Mouse (Mus musculus) neural tube, embryonic 14.5 days (tissue): ENCODE measurements around the gene Prpsap1. TPM values are rescaled to one million over a fixed set of nuclear protein-coding genes. Genes with fewer than 3 reads are reported as not detected.
"Not testable (repeated sequence)": the region's sequence is repeated elsewhere in the genome, so short reads cannot be mapped to it uniquely, and the experiment has no call there.

Source experiments
- ATAC-seq: fragments of 200-750 bp; cut with Nextera tagmentation; 2 replicates; pipeline ENCODE4 v1.8.0; 2017; ENCODE audit warnings: low read depth, mild to moderate bottlenecking, moderate TSS enrichment, moderate library complexity
- H3K27ac ChIP-seq: fragments of 300-500 bp; sonication (generic); 2 replicates; pipeline ENCODE4 v1.5.1; 2014; ENCODE audit warnings: low read depth, mild to moderate bottlenecking, control low read depth, low read length, moderate library complexity, mixed read lengths
- H3K27me3 ChIP-seq: fragments of 300-500 bp; sonication (generic); 2 replicates; pipeline ENCODE4 v1.6.1; 2014; ENCODE audit warnings: low read length; ENCODE audit not compliant: control insufficient read depth, insufficient read depth
- H3K36me3 ChIP-seq: fragments of 300-500 bp; sonication (generic); 2 replicates; pipeline ENCODE4 v1.6.1; 2014; ENCODE audit warnings: low read length, mixed read lengths; ENCODE audit not compliant: control insufficient read depth, insufficient read depth
- H3K4me1 ChIP-seq: fragments of 300-500 bp; sonication (generic); 2 replicates; pipeline ENCODE4 v1.6.1; 2014; ENCODE audit warnings: low read length; ENCODE audit not compliant: control insufficient read depth, insufficient read depth
- H3K4me2 ChIP-seq: fragments of 300-500 bp; sonication (generic); 2 replicates; pipeline ENCODE4 v1.6.1; 2014; ENCODE audit warnings: mild to moderate bottlenecking, low read depth, low read length, control low read depth
- H3K4me3 ChIP-seq: fragments of 300-500 bp; sonication (generic); 2 replicates; pipeline ENCODE4 v1.5.1; 2014; ENCODE audit warnings: low read depth, low read length, control low read depth, mixed read lengths
- H3K9ac ChIP-seq: fragments of 300-500 bp; sonication (generic); replicated peaks from 2 replicates; pipeline ENCODE4 v1.6.1; 2014; ENCODE audit warnings: low read depth, mild to moderate bottlenecking, control low read depth, low read length, mixed read lengths
- H3K9me3 ChIP-seq: fragments of 300-500 bp; sonication (generic); 2 replicates; pipeline ENCODE4 v1.6.1; 2016; ENCODE audit warnings: low read length; ENCODE audit not compliant: control insufficient read depth
- WGBS: fragments of 180-500 bp; shearing (Covaris S2); extraction: QIAGEN DNeasy Blood & Tissue Kit; methylation state at CpG from one replicate; pipeline ENCODE4 v1.1.7; 2014; 5-methylcytosine and 5-hydroxymethylcytosine counted together
- polyA plus RNA-seq: library from polyadenylated mRNA; unstranded; fragments of >200 nt; fragmentation: Nextera tagmentation; extraction: Ambion mirVana; gene quantifications from 2 replicates; pipeline ENCODE4 v1.2.1, GENCODE M21; 2014

The Prpsap1 gene
- polyA plus RNA-seq, 1 experiment from 2014 or later: 171 TPM

DNA sequence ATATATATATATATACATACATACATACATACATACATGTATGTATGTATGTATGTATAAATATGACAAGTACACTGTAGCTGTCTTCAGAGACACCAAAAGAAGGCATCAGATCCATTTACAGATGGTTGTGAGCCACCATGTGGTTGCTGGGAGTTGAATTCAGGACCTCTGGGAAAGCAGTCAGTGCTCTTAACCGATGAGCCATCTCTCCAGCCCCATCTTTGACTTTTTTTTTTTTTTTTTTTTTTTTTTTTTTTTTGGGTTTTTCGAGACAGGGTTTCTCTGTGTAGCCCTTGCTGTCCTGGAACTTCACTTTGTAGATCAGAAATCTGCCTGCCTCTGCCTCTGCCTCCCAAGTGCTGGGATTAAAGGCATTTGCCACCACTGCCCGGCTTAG, 25.7 kb downstream of the Prpsap1 start:
- not testable (repeated sequence) for H3K9ac ChIP-seq, H3K4me1 ChIP-seq, H3K9me3 ChIP-seq, H3K27me3 ChIP-seq, H3K4me3 ChIP-seq, H3K27ac ChIP-seq, H3K4me2 ChIP-seq, ATAC-seq
- H3K36me3 ChIP-seq: peaks cover 33% of the 10 kb centered on the region
- 84% methylated on average over 3 of the region's 3 CpGs for WGBS

DNA sequence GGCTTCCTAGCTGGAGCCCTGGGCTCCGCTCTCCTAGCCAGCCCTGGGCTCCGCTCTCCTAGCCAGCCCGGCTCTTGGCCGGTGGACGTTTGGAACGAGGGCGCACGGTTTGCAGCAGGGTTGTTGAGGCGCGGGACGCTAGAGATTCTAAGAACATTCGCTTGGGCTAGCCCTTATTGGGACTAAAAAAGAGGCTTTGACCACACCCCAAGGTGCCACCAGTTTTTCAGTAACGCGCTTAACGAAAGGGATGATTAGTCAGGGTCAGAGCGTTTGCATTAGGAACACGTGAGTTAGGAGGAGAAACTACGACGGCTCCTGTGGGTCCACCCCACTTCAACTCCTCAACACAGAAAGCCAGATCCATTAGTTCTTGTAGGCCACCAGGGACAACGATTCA, 27.9 kb downstream of the Prpsap1 start, which contains the start of gene Qrich2:
Qrich2 (minus strand) TSS at position 101 of the 400 bp plus-strand sequence.
- H3K9ac ChIP-seq: no peak within 1 kb of the TSS
- no peak for ATAC-seq
- H3K27me3 ChIP-seq: no peaks in the 10 kb centered on the region
- no peak within 1 kb of the TSS for H3K4me3 ChIP-seq
- WGBS: 66% methylated on average over 20 of the region's 20 CpGs
- H3K4me1 ChIP-seq: no peaks in the 10 kb centered on the region
- no peak within 1 kb of the TSS for H3K27ac ChIP-seq
- H3K9me3 ChIP-seq: no peaks in the 10 kb centered on the region
- H3K4me2 ChIP-seq: no peak within 1 kb of the TSS
- peaks cover 15% of the 10 kb centered on the region for H3K36me3 ChIP-seq

DNA sequence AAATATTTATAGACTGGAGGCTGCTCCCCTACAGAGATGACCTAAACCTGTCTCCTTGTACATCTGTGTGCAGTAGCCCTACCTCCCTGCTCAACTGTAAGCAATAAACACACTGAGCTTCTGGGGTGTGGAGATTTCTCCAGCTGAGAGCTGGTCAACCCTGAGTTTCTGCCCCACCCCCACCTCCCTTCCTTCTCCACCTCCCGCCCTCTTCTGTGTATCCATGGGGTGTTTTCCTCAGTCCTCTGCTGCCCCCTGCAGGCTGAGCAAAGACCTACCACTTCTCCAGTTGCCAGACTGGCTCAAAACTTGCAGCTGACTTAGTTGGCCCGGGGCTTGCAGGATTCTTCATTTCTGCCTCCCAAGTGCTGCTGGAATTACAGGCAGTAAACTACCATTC, 30.2 kb downstream of the Prpsap1 start:
- Histone ChIP-seq H3K4me1 (no peaks in the 10 kb centered on the region), H3K4me3 (no peak overlapping the region), H3K36me3 (no peaks in the 10 kb centered on the region), H3K27me3 (no peaks in the 10 kb centered on the region), H3K27ac (no peak overlapping the region), H3K4me2 (no peak overlapping the region), H3K9me3 (no peaks in the 10 kb centered on the region), H3K9ac (no peak overlapping the region)
- ATAC-seq: 0 out of 2 replicates have a peak, but pooled peaks have one; percentile 34
- 15% methylated on average over 2 of the region's 2 CpGs for WGBS

DNA sequence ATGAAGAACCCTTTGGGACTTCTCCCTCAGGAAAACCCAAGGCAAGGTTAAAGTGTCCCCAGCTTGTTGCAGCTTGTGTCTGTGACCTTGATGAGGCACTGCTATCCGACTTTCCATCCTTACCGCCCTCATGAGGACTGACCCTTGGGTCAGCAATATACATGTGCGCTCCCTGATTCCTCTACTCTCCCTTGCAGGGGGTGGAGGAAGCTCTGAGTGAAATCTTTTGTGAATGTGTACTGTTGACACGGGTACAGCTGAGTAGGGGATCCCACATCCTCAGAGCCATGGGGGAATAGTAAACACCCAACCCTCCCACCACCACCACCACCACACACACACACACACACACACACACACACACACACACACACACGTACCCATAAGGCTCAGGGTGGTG, 30.7 kb downstream of the Prpsap1 start:
- Histone ChIP-seq H3K36me3 (no peaks in the 10 kb centered on the region), H3K4me3 (no peak overlapping the region), H3K9ac (no peak overlapping the region), H3K27ac (no peak overlapping the region), H3K9me3 (no peaks in the 10 kb centered on the region), H3K4me1 (no peaks in the 10 kb centered on the region), H3K27me3 (no peaks in the 10 kb centered on the region), H3K4me2 (no peak overlapping the region)
- no peak for ATAC-seq
- WGBS: 62% methylated on average over 5 of the region's 5 CpGs

DNA sequence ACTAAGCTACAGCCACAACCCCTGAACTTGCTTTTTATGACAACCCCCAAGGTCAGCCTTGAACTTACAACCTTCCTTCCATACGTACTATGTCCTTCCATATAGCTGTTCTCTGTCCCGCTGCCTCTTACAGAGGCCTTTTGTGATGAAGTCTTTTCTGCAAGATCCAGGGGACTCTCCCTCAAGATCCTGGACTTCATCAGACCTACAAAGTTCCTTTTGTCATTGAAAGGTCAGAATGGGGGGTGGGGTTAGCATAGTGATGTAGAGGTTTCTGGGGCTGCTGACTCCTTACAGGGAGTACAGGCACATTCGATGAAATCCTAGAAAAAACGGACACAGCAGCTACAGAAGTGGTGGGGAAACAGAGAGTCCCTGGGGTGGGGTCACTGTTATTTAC, 34.2 kb downstream of the Prpsap1 start:
- no peaks in the 10 kb centered on the region for H3K9me3 ChIP-seq
- no peaks in the 10 kb centered on the region for H3K27me3 ChIP-seq
- WGBS: 51% methylated on average over 4 of the region's 4 CpGs
- H3K4me3 ChIP-seq: no peak overlapping the region
- no peaks in the 10 kb centered on the region for H3K36me3 ChIP-seq
- no peaks in the 10 kb centered on the region for H3K4me1 ChIP-seq
- no peak for ATAC-seq
- H3K27ac ChIP-seq: no peak overlapping the region
- no peak overlapping the region for H3K9ac ChIP-seq
- H3K4me2 ChIP-seq: no peak overlapping the region

DNA sequence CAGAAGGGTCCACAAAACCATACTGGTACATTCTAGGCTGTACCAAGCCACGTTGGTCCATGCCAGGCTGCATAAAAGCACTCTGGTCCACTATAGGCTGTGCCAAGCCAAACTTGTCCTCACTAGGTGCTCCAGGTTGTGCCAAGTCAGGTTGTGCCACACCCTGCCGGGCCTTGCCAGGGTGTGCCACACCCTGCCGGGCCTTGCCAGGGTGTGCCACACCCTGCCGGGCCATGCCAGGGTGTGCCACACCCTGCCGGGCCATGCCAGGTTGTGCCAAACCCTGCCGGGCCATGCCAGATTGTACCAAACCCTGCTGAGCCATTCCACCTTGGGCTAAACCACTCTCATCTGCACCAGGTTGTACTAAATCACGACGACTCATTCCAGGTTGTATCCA, 37.8 kb downstream of the Prpsap1 start:
- no peak overlapping the region for H3K4me2 ChIP-seq
- no peaks in the 10 kb centered on the region for H3K36me3 ChIP-seq
- no peaks in the 10 kb centered on the region for H3K27me3 ChIP-seq
- ATAC-seq: no peak
- 90% methylated on average over 8 of the region's 8 CpGs for whole genome bisulfite sequencing
- no peaks in the 10 kb centered on the region for H3K9me3 ChIP-seq
- H3K4me1 ChIP-seq: no peaks in the 10 kb centered on the region
- no peak overlapping the region for H3K4me3 ChIP-seq
- H3K27ac ChIP-seq: no peak overlapping the region
- no peak overlapping the region for H3K9ac ChIP-seq

DNA sequence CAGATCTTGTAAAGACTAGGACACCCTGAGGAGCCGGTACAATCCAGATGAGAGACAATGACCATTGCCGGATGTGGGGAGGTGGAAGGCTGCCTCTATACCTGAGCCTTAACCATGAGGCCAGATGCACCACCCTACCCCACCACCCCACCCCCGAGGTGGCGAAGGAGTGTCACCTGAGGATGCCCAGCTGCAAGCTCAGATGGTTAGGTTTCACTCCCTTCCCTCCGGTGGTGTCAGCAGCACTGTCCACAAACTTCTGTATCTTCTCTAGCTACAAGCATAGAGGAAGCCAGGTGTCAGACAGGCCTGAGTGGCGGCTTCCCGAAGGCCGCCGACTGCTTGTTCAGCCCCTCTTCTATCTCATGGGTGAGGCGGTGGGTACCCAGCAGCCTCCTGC, 40.1 kb downstream of the Prpsap1 start:
- Histone ChIP-seq H3K9ac (no peak overlapping the region), H3K4me2 (no peak overlapping the region), H3K27ac (no peak overlapping the region), H3K9me3 (no peaks in the 10 kb centered on the region), H3K27me3 (no peaks in the 10 kb centered on the region), H3K36me3 (no peaks in the 10 kb centered on the region), H3K4me3 (no peak overlapping the region), H3K4me1 (no peaks in the 10 kb centered on the region)
- no peak for ATAC-seq
- WGBS: 94% methylated on average over 10 of the region's 10 CpGs

DNA sequence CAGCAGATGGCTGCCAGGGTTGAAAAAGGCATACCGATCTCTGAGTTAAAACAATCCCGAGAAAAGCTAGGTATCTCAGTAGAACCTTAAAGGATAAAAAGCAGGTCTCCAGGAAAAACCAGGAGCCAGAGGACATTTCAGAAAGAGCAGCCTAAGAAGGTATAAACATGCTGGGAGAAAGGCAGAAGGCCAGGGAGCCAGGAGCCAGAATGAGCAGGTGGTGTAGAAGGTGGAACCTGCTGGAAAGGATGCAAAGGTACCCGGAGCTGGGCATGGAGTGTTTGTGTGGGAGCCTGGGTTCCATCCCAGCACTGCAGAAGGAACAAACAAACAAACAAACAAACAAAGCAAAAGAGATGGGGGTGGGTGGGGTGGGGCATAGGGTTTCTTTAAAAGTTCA, 44.7 kb downstream of the Prpsap1 start:
- no peaks in the 10 kb centered on the region for H3K36me3 ChIP-seq

DNA sequence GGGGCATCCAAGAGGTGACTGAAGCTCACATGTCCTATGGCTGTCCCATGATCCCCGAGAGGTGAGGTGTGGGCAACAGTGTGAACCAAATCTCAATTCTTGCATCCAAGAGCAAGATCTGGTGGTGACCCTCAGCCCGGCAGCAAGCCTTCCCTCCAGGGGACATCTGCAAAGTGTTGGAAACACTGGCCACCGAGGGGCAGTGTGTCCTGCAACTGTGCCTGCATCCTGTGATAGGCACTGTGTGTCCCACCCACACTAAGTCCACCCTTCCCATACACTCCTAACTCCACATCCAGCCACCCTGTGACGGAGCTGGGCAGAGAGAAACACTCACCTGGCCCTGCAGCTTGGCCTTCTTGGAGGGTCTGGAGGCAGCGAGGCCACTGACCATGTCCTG, 46.2 kb downstream of the Prpsap1 start:
- ATAC-seq: no peak
- H3K4me2 ChIP-seq: no peak overlapping the region
- H3K27me3 ChIP-seq: no peaks in the 10 kb centered on the region; the same call in 1 of the 2 replicates
- H3K9ac ChIP-seq: no peak overlapping the region
- H3K9me3 ChIP-seq: no peaks in the 10 kb centered on the region
- no peaks in the 10 kb centered on the region for H3K36me3 ChIP-seq
- 70% methylated on average over 5 of the region's 5 CpGs for WGBS
- no peak overlapping the region for H3K4me3 ChIP-seq
- no peak overlapping the region for H3K27ac ChIP-seq
- H3K4me1 ChIP-seq: 0 out of 2 replicates have a peak, but pooled peaks cover 2% of the 10 kb centered on the region

More for the DNA sequence above, 44.7 kb downstream of the Prpsap1 start:
- no peak for ATAC-seq
- Histone ChIP-seq H3K27ac (no peak overlapping the region), H3K4me3 (no peak overlapping the region), H3K4me2 (no peak overlapping the region), H3K27me3 (no peaks in the 10 kb centered on the region; the same call in 1 of the 2 replicates), H3K9ac (no peak overlapping the region), H3K9me3 (no peaks in the 10 kb centered on the region), H3K4me1 (0 out of 2 replicates have a peak, but pooled peaks cover 2% of the 10 kb centered on the region)
- 99% methylated on average over 3 of the region's 3 CpGs for WGBS
